Mouse (Mus musculus): ENCODE results near the gene Rab38.

DNA sequence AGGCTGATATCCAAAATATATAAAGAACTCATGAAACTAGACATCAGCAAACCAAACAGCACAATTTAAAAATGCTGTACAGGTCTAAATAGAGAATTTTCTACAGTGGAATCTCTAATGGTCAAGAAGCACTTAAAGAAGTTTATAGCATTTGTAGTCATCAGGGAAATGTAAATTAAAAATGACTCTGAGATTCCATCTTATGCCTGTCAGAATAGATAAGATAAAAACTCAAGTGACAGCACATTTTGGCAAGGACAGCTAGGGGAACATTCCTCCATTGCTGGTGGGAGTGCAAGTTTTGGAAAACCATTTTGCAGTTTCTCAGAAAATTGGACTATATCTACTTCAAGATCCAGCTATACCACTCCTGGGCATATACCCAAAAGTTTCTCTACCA, 8.3 kb upstream of the Rab38 start:
- no peak for TF ChIP-seq CTCF (IDR thresholded peaks at IDR 0.05)
- TF ChIP-seq EP300 (IDR thresholded peaks at IDR 0.05), result no peak
